Comparison of ENCODE assay signal across 11 mouse cellular contexts in genomic region chr19:46322144-46322995, GRCm38 (mm10). TPM values are rescaled to one million over a fixed set of nuclear protein-coding genes. Genes with fewer than 3 reads are reported as not detected.
A peak's percentile ranks its signal among the peaks of the same experiment; 100 is the strongest.
DNase-seq lines count a peak whose midpoint lies in the region; ATAC-seq lines count a peak whose summit lies in the region.
"Had no signal": no experiment of that assay in that cellular context is flagged by ENCODE, and none has a peak within 500 bp of the region (broad histone marks: within the 10 kb centered on the region; RNA-seq: fewer than 3 reads in every experiment).

No protein-coding gene starts in this region.

- DNase-seq in heart, adult 11 months: peak; percentile 86
- no peak for DNase-seq in heart, postnatal 4 days
- peak; percentile 50 for DNase-seq in cerebellum, adult 8-10 months
- DNase-seq in lung, postnatal 36 days: no peak
- DNase-seq in lung, postnatal 14 days: no peak
- no peak for DNase-seq in urinary bladder, adult 2 months (ENCODE audit: low spot score)
- DNase-seq: lung, adult 2 months had no signal

- peak overlapping the region; percentile 30 for H3K9ac ChIP-seq in forebrain, embryonic 13.5 days
- H3K9ac ChIP-seq in midbrain, embryonic 13.5 days (replicated peaks): peak overlapping the region; percentile 50
- H3K9ac ChIP-seq: kidney, embryonic 15.5 days had no signal

- H3K4me3 ChIP-seq in forebrain, embryonic 13.5 days: no peak overlapping the region
- no peak overlapping the region for H3K4me3 ChIP-seq in midbrain, embryonic 13.5 days (replicated peaks)
- H3K4me3 ChIP-seq: kidney, embryonic 15.5 days had no signal

- H3K9me3 ChIP-seq in forebrain, embryonic 13.5 days (replicated peaks): no peaks in the 10 kb centered on the region
- H3K9me3 ChIP-seq in midbrain, embryonic 13.5 days: no peaks in the 10 kb centered on the region
- H3K9me3 ChIP-seq: kidney, embryonic 15.5 days had no signal

- no peak for ATAC-seq in forebrain, embryonic 13.5 days
- no peak for ATAC-seq in midbrain, embryonic 13.5 days

- peaks cover 83% of the 10 kb centered on the region for H3K4me1 ChIP-seq in forebrain, embryonic 13.5 days
- H3K4me1 ChIP-seq in midbrain, embryonic 13.5 days (replicated peaks): peaks cover 96% of the 10 kb centered on the region

- no peaks in the 10 kb centered on the region for H3K36me3 ChIP-seq in forebrain, embryonic 13.5 days (ENCODE audit: poor library complexity, severe bottlenecking)
- H3K36me3 ChIP-seq in midbrain, embryonic 13.5 days: no peaks in the 10 kb centered on the region
- H3K36me3 ChIP-seq: kidney, embryonic 15.5 days had no signal

- H3K4me2 ChIP-seq in forebrain, embryonic 13.5 days: peak overlapping the region; percentile 51
- H3K4me2 ChIP-seq in midbrain, embryonic 13.5 days (replicated peaks): peak overlapping the region; percentile 43
- H3K4me2 ChIP-seq: heart, embryonic 11.5 days; kidney, embryonic 15.5 days had no signal

- 51% methylated on average over 11 of the region's 11 CpGs for WGBS in forebrain, embryonic 13.5 days
- 50% methylated on average over 11 of the region's 11 CpGs for WGBS in midbrain, embryonic 13.5 days

- H3K27ac ChIP-seq in forebrain, embryonic 13.5 days: peak overlapping the region; percentile 73
- H3K27ac ChIP-seq in midbrain, embryonic 13.5 days: peak overlapping the region; percentile 85
- H3K27ac ChIP-seq: kidney, embryonic 15.5 days had no signal

- H3K27me3 ChIP-seq in forebrain, embryonic 13.5 days: peaks cover 68% of the 10 kb centered on the region
- peaks cover 50% of the 10 kb centered on the region for H3K27me3 ChIP-seq in midbrain, embryonic 13.5 days

RNA-seq across cellular contexts. Expression of gene Psd, which starts 4.6 kb away (rescaled TPM):
- total RNA-seq in heart, postnatal 4 days (2021): 1 to 10 TPM; 1.7 to 2.1 TPM
- polyA plus RNA-seq in forebrain, embryonic 13.5 days (2015; fragmentation: Nextera tagmentation; extraction: Ambion mirVana): 31.0 and 34.8 TPM in 2 replicates
- polyA plus RNA-seq in midbrain, embryonic 13.5 days (2015; fragmentation: Nextera tagmentation; extraction: Ambion mirVana): 61.7 and 69.0 TPM in 2 replicates
- 156 and 191 TPM in 2 replicates for polyA plus RNA-seq in urinary bladder, adult 2 months (2012; rRNA removed)

RNA-seq across cellular contexts. Expression of gene Fbxl15, which starts 5.6 kb away (rescaled TPM):
- total RNA-seq in heart, postnatal 4 days (2021): 1 to 10 TPM; 5.5 to 7.2 TPM
- 30.8 and 32.8 TPM in 2 replicates for polyA plus RNA-seq in forebrain, embryonic 13.5 days (2015; fragmentation: Nextera tagmentation; extraction: Ambion mirVana)
- polyA plus RNA-seq in midbrain, embryonic 13.5 days (2015; fragmentation: Nextera tagmentation; extraction: Ambion mirVana): 40.8 and 44.2 TPM in 2 replicates
- 11.0 and 11.7 TPM in 2 replicates for polyA plus RNA-seq in urinary bladder, adult 2 months (2012; rRNA removed)

RNA-seq across cellular contexts. Expression of gene Cuedc2, which starts 16.1 kb away (rescaled TPM):
- 100 to 1,000 TPM in 1 of 2 experiments, 10 to 100 TPM in 1; 98.8 to 108 TPM for total RNA-seq in heart, postnatal 4 days (2021)
- polyA plus RNA-seq in forebrain, embryonic 13.5 days (2015; fragmentation: Nextera tagmentation; extraction: Ambion mirVana): 304 and 309 TPM in 2 replicates
- 290 TPM in 2 replicates for polyA plus RNA-seq in midbrain, embryonic 13.5 days (2015; fragmentation: Nextera tagmentation; extraction: Ambion mirVana)
- polyA plus RNA-seq in urinary bladder, adult 2 months (2012; rRNA removed): 114 and 120 TPM in 2 replicates

RNA-seq across cellular contexts. Expression of gene Nfkb2, which starts 18.2 kb away (rescaled TPM):
- total RNA-seq in heart, postnatal 4 days (2021): 10 to 100 TPM; 15.1 to 15.2 TPM
- polyA plus RNA-seq in forebrain, embryonic 13.5 days (2015; fragmentation: Nextera tagmentation; extraction: Ambion mirVana): 1.1 and 1.5 TPM in 2 replicates
- polyA plus RNA-seq in midbrain, embryonic 13.5 days (2015; fragmentation: Nextera tagmentation; extraction: Ambion mirVana): 1.8 and 2.3 TPM in 2 replicates
- polyA plus RNA-seq in urinary bladder, adult 2 months (2012; rRNA removed): 23.0 and 24.7 TPM in 2 replicates

RNA-seq across cellular contexts. Expression of gene Mfsd13a, which starts 18.6 kb away (rescaled TPM):
- 1 to 10 TPM; 3.1 to 4.2 TPM for total RNA-seq in heart, postnatal 4 days (2021)
- polyA plus RNA-seq in forebrain, embryonic 13.5 days (2015; fragmentation: Nextera tagmentation; extraction: Ambion mirVana): 7.6 and 7.8 TPM in 2 replicates
- 7.8 and 9.2 TPM in 2 replicates for polyA plus RNA-seq in midbrain, embryonic 13.5 days (2015; fragmentation: Nextera tagmentation; extraction: Ambion mirVana)
- 4.8 and 5.2 TPM in 2 replicates for polyA plus RNA-seq in urinary bladder, adult 2 months (2012; rRNA removed)

Comparison
In these comparisons a context has a peak if more than half of its experiments do, and no peak if none do; other contexts are left out.
1. DNase-seq: peak in heart, adult 11 months (single experiment) and cerebellum, adult 8-10 months (single experiment); none in heart, postnatal 4 days (single experiment), lung, postnatal 36 days (single experiment), lung, postnatal 14 days (single experiment) and urinary bladder, adult 2 months (single experiment).